Mouse (Mus musculus): ENCODE data around the gene Adcy6. TPM values are rescaled to one million over a fixed set of nuclear protein-coding genes. Genes with fewer than 3 reads are reported as not detected.
A peak's percentile ranks its signal among the peaks of the same experiment; 100 is the strongest.

The Adcy6 gene
- polyA plus RNA-seq, 1 experiment from 2014 or later: 10.1 TPM

- no peak for ATAC-seq
- peak overlapping the region; percentile 92 for H3K9ac ChIP-seq (ENCODE audit: low read depth, low read length)
- H3K4me1 ChIP-seq (ENCODE audit: control insufficient read depth, insufficient read depth, low read depth, low read length): peaks cover 32% of the 10 kb centered on the region
- H3K27me3 ChIP-seq (replicated peaks; ENCODE audit: control insufficient read depth, insufficient read depth, low read length): no peaks in the 10 kb centered on the region
- WGBS: 15% methylated on average over 4 of the region's 4 CpGs
- peak overlapping the region; percentile 90 for H3K4me3 ChIP-seq (ENCODE audit: low read length)
- peak overlapping the region; percentile 61 for H3K4me2 ChIP-seq (ENCODE audit: low read length)
- H3K36me3 ChIP-seq (ENCODE audit: control insufficient read depth, insufficient read depth, low read length): peaks cover 13% of the 10 kb centered on the region
- H3K27ac ChIP-seq (ENCODE audit: low read depth, low read length): no peak overlapping the region
- H3K9me3 ChIP-seq (ENCODE audit: control insufficient read depth, low read length): no peaks in the 10 kb centered on the region
Observed at GRCm38 (mm10) chr15:98607557-98607956, 2.3 kb downstream of the Adcy6 start.

- no peak overlapping the region for H3K4me3 ChIP-seq (ENCODE audit: low read length)
- H3K9me3 ChIP-seq (ENCODE audit: control insufficient read depth, low read length): no peaks in the 10 kb centered on the region
- no peak for ATAC-seq
- no peak overlapping the region for H3K4me2 ChIP-seq (ENCODE audit: low read length)
- H3K9ac ChIP-seq (ENCODE audit: low read depth, low read length): peak overlapping the region; percentile 7; the same call in 1 of the 2 replicates
- peaks cover 40% of the 10 kb centered on the region for H3K4me1 ChIP-seq (ENCODE audit: control insufficient read depth, insufficient read depth, low read depth, low read length)
- H3K27ac ChIP-seq (ENCODE audit: low read depth, low read length): no peak overlapping the region
- H3K36me3 ChIP-seq (ENCODE audit: control insufficient read depth, insufficient read depth, low read length): peaks cover 13% of the 10 kb centered on the region
- H3K27me3 ChIP-seq (replicated peaks; ENCODE audit: control insufficient read depth, insufficient read depth, low read length): no peaks in the 10 kb centered on the region
- WGBS: 66% methylated on average over 9 of the region's 9 CpGs
Observed at GRCm38 (mm10) chr15:98606739-98607138, 3.1 kb downstream of the Adcy6 start.

- no peak for ATAC-seq
- no peak overlapping the region for H3K27ac ChIP-seq (ENCODE audit: low read depth, low read length)
- peaks cover 13% of the 10 kb centered on the region for H3K36me3 ChIP-seq (ENCODE audit: control insufficient read depth, insufficient read depth, low read length)
- no peaks in the 10 kb centered on the region for H3K27me3 ChIP-seq (replicated peaks; ENCODE audit: control insufficient read depth, insufficient read depth, low read length)
- H3K4me2 ChIP-seq (ENCODE audit: low read length): no peak overlapping the region
- peaks cover 40% of the 10 kb centered on the region for H3K4me1 ChIP-seq (ENCODE audit: control insufficient read depth, insufficient read depth, low read depth, low read length)
- WGBS: 91% methylated on average over 12 of the region's 12 CpGs
- H3K4me3 ChIP-seq (ENCODE audit: low read length): no peak overlapping the region
- no peaks in the 10 kb centered on the region for H3K9me3 ChIP-seq (ENCODE audit: control insufficient read depth, low read length)
- no peak overlapping the region for H3K9ac ChIP-seq (ENCODE audit: low read depth, low read length)
Observed at GRCm38 (mm10) chr15:98606051-98606536, 3.8 kb downstream of the Adcy6 start.

GRCm38 (mm10) chr15:98604041-98604575, 5.8 kb downstream of the Adcy6 start:
- H3K4me3 ChIP-seq (ENCODE audit: low read length): no peak overlapping the region
- no peak overlapping the region for H3K27ac ChIP-seq (ENCODE audit: low read depth, low read length)
- H3K4me2 ChIP-seq (ENCODE audit: low read length): no peak overlapping the region
- 88% methylated on average over 24 of the region's 24 CpGs for WGBS
- H3K9ac ChIP-seq (ENCODE audit: low read depth, low read length): no peak overlapping the region
- no peaks in the 10 kb centered on the region for H3K27me3 ChIP-seq (replicated peaks; ENCODE audit: control insufficient read depth, insufficient read depth, low read length)
- ATAC-seq: no peak
- peaks cover 13% of the 10 kb centered on the region for H3K36me3 ChIP-seq (ENCODE audit: control insufficient read depth, insufficient read depth, low read length)
- peaks cover 40% of the 10 kb centered on the region for H3K4me1 ChIP-seq (ENCODE audit: control insufficient read depth, insufficient read depth, low read depth, low read length)
- no peaks in the 10 kb centered on the region for H3K9me3 ChIP-seq (ENCODE audit: control insufficient read depth, low read length)

GRCm38 (mm10) chr15:98602921-98603458, 6.9 kb downstream of the Adcy6 start:
- Histone ChIP-seq H3K9me3 (ENCODE audit: control insufficient read depth, low read length) (no peaks in the 10 kb centered on the region), H3K4me2 (ENCODE audit: low read length) (no peak overlapping the region), H3K9ac (ENCODE audit: low read depth, low read length) (no peak overlapping the region), H3K36me3 (ENCODE audit: control insufficient read depth, insufficient read depth, low read length) (peaks cover 16% of the 10 kb centered on the region), H3K27ac (ENCODE audit: low read depth, low read length) (no peak overlapping the region), H3K27me3 (replicated peaks; ENCODE audit: control insufficient read depth, insufficient read depth, low read length) (no peaks in the 10 kb centered on the region), H3K4me1 (ENCODE audit: control insufficient read depth, insufficient read depth, low read depth, low read length) (peaks cover 34% of the 10 kb centered on the region), H3K4me3 (ENCODE audit: low read length) (no peak overlapping the region)
- ATAC-seq: no peak
- WGBS: 57% methylated on average over 4 of the region's 4 CpGs

GRCm38 (mm10) chr15:98602191-98602881, 7.5 kb downstream of the Adcy6 start:
- peak overlapping the region; percentile 39 for H3K9ac ChIP-seq (ENCODE audit: low read depth, low read length)
- no peak overlapping the region for H3K4me3 ChIP-seq (ENCODE audit: low read length)
- no peak for ATAC-seq
- H3K4me2 ChIP-seq (ENCODE audit: low read length): peak overlapping the region; percentile 19; the same call in 1 of the 2 replicates
- 58% methylated on average over 13 of the region's 13 CpGs for WGBS
- H3K27ac ChIP-seq (ENCODE audit: low read depth, low read length): no peak overlapping the region
- peaks cover 28% of the 10 kb centered on the region for H3K4me1 ChIP-seq (ENCODE audit: control insufficient read depth, insufficient read depth, low read depth, low read length)
- peaks cover 21% of the 10 kb centered on the region for H3K36me3 ChIP-seq (ENCODE audit: control insufficient read depth, insufficient read depth, low read length)
- no peaks in the 10 kb centered on the region for H3K27me3 ChIP-seq (replicated peaks; ENCODE audit: control insufficient read depth, insufficient read depth, low read length)
- H3K9me3 ChIP-seq (ENCODE audit: control insufficient read depth, low read length): no peaks in the 10 kb centered on the region

- ATAC-seq: no peak
- Histone ChIP-seq H3K9ac (ENCODE audit: low read depth, low read length) (peak overlapping the region; percentile 39; the same call in 1 of the 2 replicates), H3K9me3 (ENCODE audit: control insufficient read depth, low read length) (no peaks in the 10 kb centered on the region), H3K4me2 (ENCODE audit: low read length) (peak overlapping the region; percentile 7; the same call in 1 of the 2 replicates), H3K4me3 (ENCODE audit: low read length) (no peak overlapping the region), H3K4me1 (ENCODE audit: control insufficient read depth, insufficient read depth, low read depth, low read length) (peaks cover 23% of the 10 kb centered on the region), H3K27me3 (replicated peaks; ENCODE audit: control insufficient read depth, insufficient read depth, low read length) (no peaks in the 10 kb centered on the region), H3K27ac (ENCODE audit: low read depth, low read length) (no peak overlapping the region), H3K36me3 (ENCODE audit: control insufficient read depth, insufficient read depth, low read length) (peaks cover 24% of the 10 kb centered on the region)
- WGBS: 80% methylated on average over 7 of the region's 7 CpGs
Observed at GRCm38 (mm10) chr15:98601832-98602190, 8.1 kb downstream of the Adcy6 start.

- peaks cover 19% of the 10 kb centered on the region for H3K4me1 ChIP-seq (ENCODE audit: control insufficient read depth, insufficient read depth, low read depth, low read length)
- no peaks in the 10 kb centered on the region for H3K27me3 ChIP-seq (replicated peaks; ENCODE audit: control insufficient read depth, insufficient read depth, low read length)
- H3K9ac ChIP-seq (ENCODE audit: low read depth, low read length): no peak overlapping the region
- 76% methylated on average over 12 of the region's 12 CpGs for WGBS
- no peaks in the 10 kb centered on the region for H3K9me3 ChIP-seq (ENCODE audit: control insufficient read depth, low read length)
- peaks cover 33% of the 10 kb centered on the region for H3K36me3 ChIP-seq (ENCODE audit: control insufficient read depth, insufficient read depth, low read length)
- H3K4me2 ChIP-seq (ENCODE audit: low read length): no peak overlapping the region
- ATAC-seq: no peak
- H3K4me3 ChIP-seq (ENCODE audit: low read length): no peak overlapping the region
- no peak overlapping the region for H3K27ac ChIP-seq (ENCODE audit: low read depth, low read length)
Observed at GRCm38 (mm10) chr15:98600036-98600709, 9.7 kb downstream of the Adcy6 start.

GRCm38 (mm10) chr15:98596609-98597008, 13.3 kb downstream of the Adcy6 start:
- 97% methylated on average over 14 of the region's 14 CpGs for WGBS
- Histone ChIP-seq H3K4me2 (ENCODE audit: low read length) (no peak overlapping the region), H3K27me3 (replicated peaks; ENCODE audit: control insufficient read depth, insufficient read depth, low read length) (no peaks in the 10 kb centered on the region), H3K36me3 (ENCODE audit: control insufficient read depth, insufficient read depth, low read length) (peaks cover 45% of the 10 kb centered on the region), H3K9ac (ENCODE audit: low read depth, low read length) (no peak overlapping the region), H3K4me3 (ENCODE audit: low read length) (no peak overlapping the region), H3K9me3 (ENCODE audit: control insufficient read depth, low read length) (no peaks in the 10 kb centered on the region), H3K4me1 (ENCODE audit: control insufficient read depth, insufficient read depth, low read depth, low read length) (no peaks in the 10 kb centered on the region), H3K27ac (ENCODE audit: low read depth, low read length) (no peak overlapping the region)
- ATAC-seq: no peak

Measured in hindbrain, embryonic 16.5 days (tissue).